Mouse (Mus musculus) adrenal gland (tissue): ENCODE data around the gene Arl4a.

ENCODE experiments used
- intact Hi-C: fragments of 180-260 bp; cut with DNase I; formaldehyde crosslinking; loops from one replicate; pipeline ENCODE4 v1.15.1; 2025

The Arl4a gene

GRCm38 (mm10) chr12:40016648-40017460 lies 21.0 kb downstream of the Arl4a start:
- intact Hi-C loops, result no loop called here

DNA sequence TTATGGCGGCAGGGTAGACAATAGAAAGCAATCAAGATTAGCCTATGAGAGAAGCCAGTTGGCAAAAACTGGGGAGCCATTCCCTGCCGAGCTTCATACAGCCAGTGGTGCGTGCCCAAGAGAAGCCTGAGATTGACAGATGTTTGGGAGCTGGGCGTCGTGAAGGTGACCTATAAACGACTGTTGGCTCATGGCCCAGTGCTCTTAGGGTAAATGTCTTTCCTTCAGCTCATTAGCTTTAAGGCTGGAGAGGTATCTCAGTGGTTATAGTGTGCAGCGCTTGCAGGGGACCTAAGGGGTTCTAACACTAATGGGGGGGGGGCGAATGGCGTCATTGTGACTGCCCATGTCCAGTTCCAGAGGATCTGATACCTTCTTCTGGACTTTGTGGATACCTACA lies 21.8 kb downstream of the Arl4a start:
- intact Hi-C loops, result no loop called here

GRCm38 (mm10) chr12:40009866-40010265 lies 28.0 kb downstream of the Arl4a start:
- intact Hi-C loops, result no loop called here

DNA sequence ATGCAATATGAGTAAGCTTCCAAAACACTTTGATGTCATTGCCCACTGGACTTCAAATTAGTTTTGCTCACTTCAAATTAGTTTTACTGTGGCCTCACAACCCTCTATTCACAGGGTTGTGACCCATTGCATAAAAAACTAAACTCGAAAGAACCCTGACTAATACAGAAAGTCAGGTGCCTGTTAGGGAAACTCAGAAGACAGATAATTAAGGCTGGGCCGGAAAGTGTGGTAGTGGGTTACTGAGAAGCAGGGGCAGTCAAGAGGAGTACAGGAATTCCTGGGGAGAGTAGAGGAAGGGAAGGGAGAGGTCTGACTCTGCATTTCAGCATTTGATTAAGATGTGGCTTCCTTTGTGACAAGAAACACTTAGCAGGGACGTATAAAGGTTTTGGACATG lies 29.4 kb downstream of the Arl4a start:
- intact Hi-C loops, result no loop called here

GRCm38 (mm10) chr12:40004766-40005165 lies 33.1 kb downstream of the Arl4a start:
- intact Hi-C loops, result no loop called here

- intact Hi-C loops, result no loop called here
Observed at GRCm38 (mm10) chr12:39998853-39999195, 39.0 kb downstream of the Arl4a start.

GRCm38 (mm10) chr12:39998070-39998852 lies 39.6 kb downstream of the Arl4a start:
- intact Hi-C loops, result no loop called here

- intact Hi-C loops, result no loop called here
Observed at GRCm38 (mm10) chr12:39997651-39998050, 40.2 kb downstream of the Arl4a start.

GRCm38 (mm10) chr12:39996015-39996414 lies 41.8 kb downstream of the Arl4a start:
- intact Hi-C loops, result no loop called here

DNA sequence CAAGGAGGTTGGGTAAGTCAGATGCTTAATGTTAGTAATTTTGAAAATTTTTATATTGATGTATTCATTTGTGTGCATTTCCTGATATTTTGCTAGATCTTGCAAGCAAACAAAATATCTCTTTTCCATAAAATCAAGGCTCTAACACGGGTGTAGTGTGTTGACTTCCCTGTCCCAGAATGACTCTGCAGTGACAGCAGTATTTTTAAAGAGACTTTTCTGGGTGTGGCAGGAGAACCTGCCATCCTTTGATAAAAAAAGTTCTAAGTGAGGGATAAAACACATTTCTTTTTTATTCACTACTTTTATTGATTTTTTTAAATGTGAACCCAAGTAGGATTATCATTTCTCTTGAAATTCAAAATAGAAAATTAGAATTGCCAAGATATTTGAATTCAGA lies 42.2 kb downstream of the Arl4a start:
- intact Hi-C loops, result no loop called here

DNA sequence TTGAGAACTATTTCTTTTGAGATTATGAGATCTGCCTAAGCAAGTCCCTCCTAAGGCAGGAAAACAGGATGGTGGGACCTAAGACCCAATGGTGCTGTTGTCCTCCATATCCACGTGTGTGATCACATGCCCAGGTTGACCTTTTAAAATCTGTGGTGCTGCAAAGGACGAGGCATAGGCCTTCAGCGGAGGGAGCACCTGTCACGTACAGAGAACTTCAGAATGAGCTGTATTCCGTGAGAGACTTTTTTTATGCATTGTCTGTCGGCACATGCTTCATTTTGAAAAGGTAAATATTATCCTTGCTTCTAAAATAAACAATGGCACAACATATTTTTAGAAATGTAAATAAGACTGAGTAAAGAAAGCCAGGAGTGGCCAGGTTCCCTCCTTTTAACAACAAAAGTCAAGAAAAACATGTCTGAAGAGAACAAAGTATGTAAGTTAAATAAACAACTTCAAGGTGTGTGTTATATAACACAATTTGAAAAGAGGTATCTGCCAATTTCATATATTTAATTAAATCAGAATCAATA lies 45.0 kb downstream of the Arl4a start:
- intact Hi-C loops, result no loop called here

GRCm38 (mm10) chr12:39990830-39991780 lies 46.7 kb downstream of the Arl4a start:
- intact Hi-C loops, result no loop called here

- intact Hi-C loops, result no loop called here
Observed at GRCm38 (mm10) chr12:39989136-39989535, 48.7 kb downstream of the Arl4a start.

DNA sequence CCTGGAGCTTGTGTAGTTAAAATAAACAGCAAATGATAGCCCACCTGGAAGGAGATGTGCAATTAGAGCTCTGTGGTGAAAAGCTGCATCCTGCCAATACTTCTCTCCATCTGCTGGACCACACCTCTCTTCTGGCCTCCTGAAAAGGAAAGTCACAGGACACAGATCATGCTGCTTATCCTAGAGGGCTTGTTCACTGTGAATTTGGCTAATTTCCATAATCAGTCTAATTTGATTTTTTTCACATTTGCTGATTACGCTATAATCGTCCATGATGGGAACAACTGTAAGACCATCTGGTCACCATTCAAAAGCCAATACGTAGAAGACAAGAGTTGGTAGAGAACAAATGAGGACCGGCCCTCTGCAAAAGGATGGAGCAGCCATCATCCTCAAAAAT lies 50.6 kb downstream of the Arl4a start:
- intact Hi-C loops, result no loop called here

DNA sequence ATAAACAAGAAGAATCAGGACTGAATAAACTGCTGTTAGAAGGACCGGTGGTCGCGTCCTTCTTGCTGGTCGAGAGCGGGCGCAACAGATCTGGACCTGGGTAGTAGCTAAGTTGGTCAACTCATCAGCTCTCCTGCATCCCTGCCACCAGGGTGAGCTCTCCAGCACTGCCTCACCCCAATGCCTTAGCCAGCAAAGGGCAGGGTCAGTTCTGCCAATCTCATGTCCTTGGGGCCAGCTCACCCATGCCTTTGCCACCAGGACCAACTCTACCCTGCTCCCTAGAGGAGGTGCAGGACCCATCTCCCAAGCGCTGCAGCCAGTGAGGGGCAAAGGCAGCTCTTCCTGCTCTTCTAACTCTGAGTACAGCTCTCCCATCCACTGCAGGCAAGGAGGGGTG lies 52.2 kb downstream of the Arl4a start:
- intact Hi-C loops, result no loop called here

- intact Hi-C loops, result no loop called here
Observed at GRCm38 (mm10) chr12:39979792-39980191, 58.0 kb downstream of the Arl4a start.

DNA sequence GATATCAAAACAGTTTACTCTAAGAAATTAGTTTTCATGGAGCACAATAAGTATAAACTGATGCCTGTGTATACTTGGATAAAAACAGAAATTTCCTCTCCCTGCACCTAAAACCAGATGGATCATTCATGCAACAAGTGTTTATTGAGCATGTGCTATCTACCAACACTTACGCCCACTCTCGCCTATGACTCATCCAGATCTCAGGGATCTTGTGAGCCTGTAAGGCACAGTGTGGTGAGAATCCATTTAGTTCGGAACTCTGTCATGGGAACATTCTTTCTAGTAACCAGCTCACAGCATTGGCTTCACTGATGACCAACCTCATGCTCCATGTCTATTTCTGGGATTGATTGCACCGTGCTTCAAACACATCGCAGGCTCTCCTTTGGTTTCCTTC lies 58.8 kb downstream of the Arl4a start:
- intact Hi-C loops, result no loop called here

- intact Hi-C loops, result no loop called here
Observed at GRCm38 (mm10) chr12:39977996-39978590, 59.7 kb downstream of the Arl4a start.

DNA sequence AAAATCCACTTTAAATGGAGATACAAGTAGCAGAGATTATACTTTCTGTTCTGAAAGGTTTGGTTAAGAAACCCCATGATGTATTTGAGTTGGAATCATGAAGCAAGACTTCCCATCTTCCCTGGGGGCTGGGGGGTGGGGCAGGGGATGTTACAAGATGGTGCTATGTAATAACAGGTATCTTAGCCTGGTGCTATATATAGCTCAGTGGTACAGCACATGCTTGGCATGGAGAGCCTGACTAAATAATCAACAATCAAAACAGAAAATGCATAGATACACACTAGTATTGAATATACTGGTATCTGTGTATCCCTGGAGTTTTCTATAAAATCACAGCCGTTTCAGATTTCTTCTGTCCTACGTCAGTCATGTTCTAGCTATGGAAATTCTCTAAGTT lies 61.4 kb downstream of the Arl4a start:
- intact Hi-C loops, result no loop called here

DNA sequence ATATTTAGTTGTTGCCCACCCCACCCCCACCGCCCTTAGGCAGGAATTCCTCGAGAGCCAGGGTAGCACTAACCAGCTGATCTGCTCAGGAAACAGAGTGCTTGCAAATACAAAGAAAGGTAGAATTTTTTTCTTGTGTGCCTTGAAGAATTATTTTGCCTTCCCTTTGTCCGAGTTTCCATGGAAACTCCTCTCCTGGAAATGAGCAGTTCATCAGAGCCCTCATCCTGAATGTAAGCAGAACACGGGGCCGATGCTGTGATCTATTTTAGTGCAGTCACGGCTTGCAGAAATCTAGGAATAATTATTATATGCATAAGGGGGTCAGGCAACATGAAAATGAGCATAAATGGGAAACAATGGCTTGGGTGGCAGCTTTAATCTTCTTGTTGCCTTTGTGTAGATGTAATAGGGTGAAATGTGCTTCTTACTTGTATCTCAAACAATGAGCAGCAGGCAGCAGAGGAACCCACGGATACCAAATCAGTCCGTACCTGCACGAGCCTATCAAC lies 61.9 kb downstream of the Arl4a start:
- intact Hi-C loops, result no loop called here
